Mouse (Mus musculus): ENCODE data around the gene Fgl2. TPM values are rescaled to one million over a fixed set of nuclear protein-coding genes. Genes with fewer than 3 reads are reported as not detected.

Fgl2 gene
- polyA plus RNA-seq, 1 experiment from 2014 or later, result 0.49 TPM

DNA sequence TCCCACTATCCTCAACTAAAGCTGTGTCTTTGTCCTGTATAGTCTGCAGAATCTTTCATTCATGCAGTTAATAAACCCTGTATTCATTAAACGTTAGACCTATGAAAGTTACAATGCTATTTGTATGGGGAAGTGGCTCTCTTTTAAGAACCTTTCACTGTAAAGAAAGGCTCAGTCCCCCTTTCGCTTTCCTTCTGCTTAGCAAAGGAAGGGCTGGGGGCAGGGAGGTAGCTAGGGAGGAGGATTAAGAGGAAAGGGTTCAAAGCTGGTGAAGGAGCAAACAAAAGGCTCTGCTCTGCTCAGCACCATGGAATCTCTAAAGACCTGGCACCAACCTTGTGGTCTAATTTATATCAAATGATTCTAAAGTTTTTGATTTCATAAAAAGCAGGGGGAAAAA is 4.9 kb upstream of the Fgl2 start:
- no peak overlapping the region for H3K27ac ChIP-seq (replicated peaks)
- no peak for DNase-seq (ENCODE audit: low spot score)
- no peaks in the 10 kb centered on the region for H3K9me3 ChIP-seq
- H3K27me3 ChIP-seq (replicated peaks; ENCODE audit: low read depth, poor library complexity, severe bottlenecking), result peaks cover 7% of the 10 kb centered on the region
- no peaks in the 10 kb centered on the region for H3K36me3 ChIP-seq (replicated peaks)
- WGBS, result 23% methylated on average over 2 of the region's 2 CpGs
- H3K4me1 ChIP-seq, result peaks cover 10% of the 10 kb centered on the region
- no peak overlapping the region for H3K4me3 ChIP-seq

GRCm38 (mm10) chr5:21370218-21370947 is 2.1 kb upstream of the Fgl2 start:
- no peaks in the 10 kb centered on the region for H3K9me3 ChIP-seq
- H3K4me3 ChIP-seq, result no peak overlapping the region
- H3K27ac ChIP-seq (replicated peaks), result no peak overlapping the region
- peaks cover 16% of the 10 kb centered on the region for H3K4me1 ChIP-seq
- H3K36me3 ChIP-seq (replicated peaks), result no peaks in the 10 kb centered on the region
- DNase-seq (ENCODE audit: low spot score), result no peak
- 90% methylated on average over 5 of the region's 5 CpGs for WGBS
- H3K27me3 ChIP-seq (replicated peaks; ENCODE audit: low read depth, poor library complexity, severe bottlenecking), result peaks cover 25% of the 10 kb centered on the region

DNA sequence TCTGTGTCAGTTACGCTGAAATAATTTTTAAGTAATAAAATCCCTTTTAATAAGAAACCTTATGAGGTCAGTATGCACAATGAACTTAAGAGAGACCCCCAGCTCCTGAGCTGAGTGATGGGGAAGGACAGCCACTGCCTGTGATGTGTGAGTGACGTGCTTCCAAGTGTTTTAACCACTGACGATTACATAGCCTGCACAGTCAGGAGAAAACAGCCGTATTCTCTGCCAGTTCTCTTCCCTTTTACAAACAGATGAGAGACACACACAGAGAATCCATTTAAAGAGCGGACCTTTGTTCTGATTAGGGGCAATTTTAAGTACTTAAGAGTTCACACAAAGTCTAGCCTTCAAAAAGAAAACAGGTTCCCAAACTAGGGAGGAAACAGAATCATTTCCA is 522 bp upstream of the Fgl2 start:
- peak overlapping the region; percentile 69 for H3K4me3 ChIP-seq
- H3K36me3 ChIP-seq (replicated peaks), result no peaks in the 10 kb centered on the region
- WGBS, result 39% methylated on average over 5 of the region's 5 CpGs
- H3K27me3 ChIP-seq (replicated peaks; ENCODE audit: low read depth, poor library complexity, severe bottlenecking), result peaks cover 25% of the 10 kb centered on the region
- no peaks in the 10 kb centered on the region for H3K9me3 ChIP-seq
- no peak for DNase-seq (ENCODE audit: low spot score)
- H3K27ac ChIP-seq (replicated peaks), result no peak overlapping the region
- peaks cover 14% of the 10 kb centered on the region for H3K4me1 ChIP-seq

- Histone ChIP-seq H3K9me3 (no peaks in the 10 kb centered on the region), H3K4me1 (peaks cover 13% of the 10 kb centered on the region), H3K4me3 (peak overlapping the region; percentile 69), H3K27me3 (replicated peaks; ENCODE audit: low read depth, poor library complexity, severe bottlenecking) (peaks cover 25% of the 10 kb centered on the region), H3K36me3 (replicated peaks) (no peaks in the 10 kb centered on the region), H3K27ac (replicated peaks) (peak overlapping the region; percentile 82; the same call in 1 of the 2 replicates)
- 78% methylated on average over 7 of the region's 7 CpGs for WGBS
- no peak for DNase-seq (ENCODE audit: low spot score)
Measured at GRCm38 (mm10) chr5:21373180-21373518, 707 bp downstream of the Fgl2 start.

GRCm38 (mm10) chr5:21376935-21377334 is 4.5 kb downstream of the Fgl2 start:
- Histone ChIP-seq H3K27me3 (replicated peaks; ENCODE audit: low read depth, poor library complexity, severe bottlenecking) (peaks cover 19% of the 10 kb centered on the region), H3K4me3 (no peak overlapping the region), H3K27ac (replicated peaks) (no peak overlapping the region), H3K9me3 (no peaks in the 10 kb centered on the region), H3K36me3 (replicated peaks) (no peaks in the 10 kb centered on the region), H3K4me1 (peaks cover 18% of the 10 kb centered on the region)
- DNase-seq (ENCODE audit: low spot score), result no peak
- 70% methylated on average over 4 of the region's 4 CpGs for WGBS

DNA sequence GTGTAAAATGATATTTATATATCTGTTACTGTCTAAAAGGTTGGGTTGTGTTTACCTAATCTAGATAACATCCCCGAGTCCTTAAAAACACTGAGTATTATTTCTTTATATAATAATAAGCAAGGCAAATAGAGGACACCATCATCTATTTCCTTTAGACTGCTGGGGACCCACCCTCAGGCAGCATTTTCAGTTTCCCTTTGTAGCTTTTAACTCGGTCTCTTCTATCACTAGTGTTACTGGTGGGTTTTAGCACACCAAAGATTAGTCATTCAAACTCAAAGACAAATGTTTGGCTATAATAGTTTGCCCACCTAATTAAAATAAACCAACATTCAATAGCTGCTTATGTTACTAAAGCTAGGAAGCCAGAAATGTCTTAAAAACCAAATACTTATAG is 6.0 kb downstream of the Fgl2 start:
- H3K4me3 ChIP-seq, result no peak overlapping the region

DNA sequence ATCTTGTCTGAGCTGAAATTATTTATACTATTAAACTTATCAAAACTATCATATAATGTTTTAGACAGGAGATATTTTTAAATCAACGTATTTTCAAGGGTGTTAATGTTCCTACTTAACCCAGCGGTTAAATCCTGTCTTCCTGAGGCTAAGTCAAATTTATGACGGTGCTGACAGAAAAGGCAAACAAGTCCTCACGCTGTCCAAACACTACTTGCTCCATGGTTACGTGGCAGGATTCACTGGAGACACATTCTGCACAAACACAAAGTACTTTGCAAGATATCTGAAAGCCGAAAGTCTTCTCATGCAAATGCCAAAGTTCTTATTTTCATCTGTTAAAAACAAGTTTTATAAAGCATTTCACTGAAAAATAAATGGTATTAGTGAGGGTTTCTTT is 9.5 kb downstream of the Fgl2 start:
- Histone ChIP-seq H3K27ac (replicated peaks) (no peak overlapping the region), H3K4me1 (peaks cover 25% of the 10 kb centered on the region), H3K36me3 (replicated peaks) (no peaks in the 10 kb centered on the region), H3K27me3 (replicated peaks; ENCODE audit: low read depth, poor library complexity, severe bottlenecking) (no peaks in the 10 kb centered on the region), H3K4me3 (no peak overlapping the region), H3K9me3 (no peaks in the 10 kb centered on the region)
- DNase-seq (ENCODE audit: low spot score), result no peak
- 74% methylated on average over 6 of the region's 6 CpGs for WGBS

More for the DNA sequence above, 6.0 kb downstream of the Fgl2 start:
- Histone ChIP-seq H3K27ac (replicated peaks) (no peak overlapping the region), H3K9me3 (no peaks in the 10 kb centered on the region), H3K27me3 (replicated peaks; ENCODE audit: low read depth, poor library complexity, severe bottlenecking) (peaks cover 9% of the 10 kb centered on the region), H3K36me3 (replicated peaks) (no peaks in the 10 kb centered on the region), H3K4me1 (peaks cover 15% of the 10 kb centered on the region)
- DNase-seq (ENCODE audit: low spot score), result no peak
- 76% methylated on average over 2 of the region's 2 CpGs for WGBS

- 76% methylated on average over 6 of the region's 6 CpGs for WGBS
- no peaks in the 10 kb centered on the region for H3K27me3 ChIP-seq (replicated peaks; ENCODE audit: low read depth, poor library complexity, severe bottlenecking)
- H3K27ac ChIP-seq (replicated peaks), result no peak overlapping the region
- no peaks in the 10 kb centered on the region for H3K9me3 ChIP-seq
- peaks cover 25% of the 10 kb centered on the region for H3K4me1 ChIP-seq
- no peak overlapping the region for H3K4me3 ChIP-seq
- no peak for DNase-seq (ENCODE audit: low spot score)
- no peaks in the 10 kb centered on the region for H3K36me3 ChIP-seq (replicated peaks)
Measured at GRCm38 (mm10) chr5:21382678-21383077, 10.2 kb downstream of the Fgl2 start.

- Histone ChIP-seq H3K9me3 (no peaks in the 10 kb centered on the region), H3K27me3 (replicated peaks; ENCODE audit: low read depth, poor library complexity, severe bottlenecking) (no peaks in the 10 kb centered on the region), H3K27ac (replicated peaks) (peak overlapping the region; percentile 30; the same call in 1 of the 2 replicates), H3K36me3 (replicated peaks) (no peaks in the 10 kb centered on the region), H3K4me3 (no peak overlapping the region), H3K4me1 (peaks cover 25% of the 10 kb centered on the region)
- WGBS, result 42% methylated on average over 14 of the region's 14 CpGs
- no peak for DNase-seq (ENCODE audit: low spot score)
Measured at GRCm38 (mm10) chr5:21383392-21384251, 11.2 kb downstream of the Fgl2 start.

DNA sequence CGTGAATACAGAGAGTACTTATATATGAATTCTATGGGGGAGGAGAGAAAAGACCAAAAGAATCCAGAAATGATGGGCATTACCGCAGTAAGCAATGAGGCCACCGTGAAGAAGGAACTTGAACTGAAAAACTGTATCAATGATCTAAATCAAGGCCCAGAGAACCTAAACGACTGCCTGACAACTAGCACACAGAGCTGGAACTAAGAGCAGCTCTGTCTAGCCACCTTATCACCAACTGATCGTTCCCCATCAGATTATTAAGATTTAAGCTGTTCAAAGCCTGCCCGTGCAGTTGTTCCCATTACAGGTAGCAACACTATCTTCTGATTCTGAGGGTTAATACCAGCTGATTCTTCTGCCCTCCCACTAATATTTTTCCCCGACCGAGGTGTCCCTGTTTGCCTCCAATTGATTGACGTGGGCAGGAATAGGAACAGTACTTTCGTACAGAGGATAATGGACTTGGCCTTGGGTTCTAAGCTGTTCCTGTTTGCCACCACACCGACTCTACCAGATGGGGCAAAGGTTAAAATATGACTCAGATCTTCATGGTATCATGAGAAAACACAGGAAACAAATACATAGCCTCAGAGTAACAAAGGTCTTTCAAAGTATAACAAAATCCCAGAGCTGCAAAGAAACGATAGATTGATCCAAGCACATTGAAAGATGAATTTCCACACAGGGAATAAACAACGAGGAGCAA is 12.0 kb downstream of the Fgl2 start:
- H3K4me3 ChIP-seq, result no peak overlapping the region
- 79% methylated on average over 13 of the region's 13 CpGs for WGBS
- H3K27ac ChIP-seq (replicated peaks), result no peak overlapping the region
- no peaks in the 10 kb centered on the region for H3K36me3 ChIP-seq (replicated peaks)
- no peaks in the 10 kb centered on the region for H3K27me3 ChIP-seq (replicated peaks; ENCODE audit: low read depth, poor library complexity, severe bottlenecking)
- no peak for DNase-seq (ENCODE audit: low spot score)
- peaks cover 19% of the 10 kb centered on the region for H3K4me1 ChIP-seq
- H3K9me3 ChIP-seq, result no peaks in the 10 kb centered on the region

DNA sequence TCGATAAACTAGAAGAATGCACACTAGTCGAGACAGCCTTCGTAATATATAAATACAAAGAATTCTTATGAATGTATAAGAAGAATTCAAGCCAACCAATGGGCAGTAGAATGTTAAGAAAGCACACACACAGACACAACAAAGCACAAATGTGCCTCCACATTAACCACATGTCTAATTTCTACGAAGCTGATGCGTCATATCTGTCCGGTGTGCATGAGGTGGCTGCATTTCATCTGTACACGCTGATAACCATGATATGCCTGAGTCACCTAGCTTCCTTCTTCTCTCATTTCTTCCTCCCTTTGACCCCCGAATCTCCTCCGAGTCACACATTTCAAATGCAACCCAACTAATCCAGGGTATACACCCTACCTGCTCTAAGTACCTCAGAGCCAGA is 12.5 kb downstream of the Fgl2 start:
- no peak for DNase-seq (ENCODE audit: low spot score)
- Histone ChIP-seq H3K36me3 (replicated peaks) (no peaks in the 10 kb centered on the region), H3K4me1 (peaks cover 19% of the 10 kb centered on the region), H3K27me3 (replicated peaks; ENCODE audit: low read depth, poor library complexity, severe bottlenecking) (no peaks in the 10 kb centered on the region), H3K27ac (replicated peaks) (no peak overlapping the region), H3K4me3 (no peak overlapping the region), H3K9me3 (no peaks in the 10 kb centered on the region)
- WGBS, result 95% methylated on average over 9 of the region's 9 CpGs

GRCm38 (mm10) chr5:21386432-21386831 is 14.0 kb downstream of the Fgl2 start:
- 91% methylated on average over 4 of the region's 4 CpGs for WGBS
- Histone ChIP-seq H3K4me3 (no peak overlapping the region), H3K27ac (replicated peaks) (no peak overlapping the region), H3K9me3 (no peaks in the 10 kb centered on the region), H3K27me3 (replicated peaks; ENCODE audit: low read depth, poor library complexity, severe bottlenecking) (no peaks in the 10 kb centered on the region), H3K36me3 (replicated peaks) (no peaks in the 10 kb centered on the region), H3K4me1 (peaks cover 19% of the 10 kb centered on the region)
- DNase-seq (ENCODE audit: low spot score), result no peak

Data from embryonic facial prominence, embryonic 10.5 days (tissue).